Mouse (Mus musculus) B cell, adult 2 months (primary cell): ENCODE measurements at regions not wholly inside any gene's neighbourhood (a gene's known extent, or its start where the extent isn't known, plus 50 kb on each side); places are given as distances from the start of the nearest gene placed in this dataset.
"Not testable (repeated sequence)": the region's sequence is repeated elsewhere in the genome, so short reads cannot be mapped to it uniquely, and the experiment has no call there.

Source experiments
- DNase-seq, 2 experiments: peaks; one replicate each; pipeline ENCODE4 v3.0.0; 2022

DNA sequence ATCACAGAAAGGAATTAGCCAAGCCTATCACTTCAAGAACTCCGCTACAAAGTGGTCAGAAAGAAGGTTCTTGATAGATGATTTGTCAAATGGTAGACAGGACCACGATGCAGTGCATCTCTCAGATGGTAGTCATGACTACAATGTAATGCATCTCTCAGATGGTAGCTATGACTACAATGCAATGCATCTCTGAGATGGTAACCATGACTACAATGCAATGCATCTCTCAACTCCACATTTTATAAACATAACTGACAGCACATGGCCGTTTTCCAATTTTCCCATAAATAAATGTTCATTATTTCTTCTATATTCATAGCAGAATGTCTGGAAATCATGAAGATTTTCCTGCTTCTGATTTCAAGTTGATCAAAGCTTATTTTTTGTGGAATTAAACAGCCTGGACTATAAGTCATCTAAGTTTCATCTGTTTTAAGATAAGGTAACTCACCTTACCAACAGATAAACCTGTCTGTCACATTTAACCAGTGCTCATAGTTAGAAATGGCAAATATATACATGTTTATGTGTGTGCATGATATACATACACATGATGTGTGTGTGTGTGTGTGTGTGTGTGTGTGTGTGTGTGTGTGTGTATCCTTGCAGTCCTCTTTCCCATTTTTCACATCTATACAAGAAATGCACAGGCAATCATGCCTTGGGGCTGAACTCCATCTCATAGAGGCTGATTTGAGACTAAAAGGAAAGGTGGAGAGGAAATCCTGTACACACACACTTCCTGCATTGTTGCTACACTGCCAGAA, 122.4 kb downstream of the Phf3 start:
- DNase-seq = no peak

DNA sequence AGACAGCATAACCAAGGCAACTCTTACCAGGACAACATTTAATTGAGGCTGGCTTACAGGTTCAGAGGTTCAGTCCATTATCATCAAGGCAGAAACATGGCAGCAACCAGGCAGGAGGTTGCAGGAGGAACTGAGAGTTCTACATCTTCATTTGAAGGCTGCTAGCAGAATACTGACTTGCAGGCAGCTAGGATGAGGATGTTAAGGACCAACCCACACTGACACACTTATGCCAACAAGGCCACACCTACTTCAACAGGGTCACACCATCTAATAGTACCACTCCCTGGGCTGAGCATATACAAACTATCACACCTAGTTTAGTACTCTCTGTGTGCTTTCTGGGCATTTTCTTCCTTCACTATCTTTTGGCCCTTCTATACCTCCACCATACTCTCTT, 131.8 kb downstream of the Phf3 start:
- DNase-seq = no peak

DNA sequence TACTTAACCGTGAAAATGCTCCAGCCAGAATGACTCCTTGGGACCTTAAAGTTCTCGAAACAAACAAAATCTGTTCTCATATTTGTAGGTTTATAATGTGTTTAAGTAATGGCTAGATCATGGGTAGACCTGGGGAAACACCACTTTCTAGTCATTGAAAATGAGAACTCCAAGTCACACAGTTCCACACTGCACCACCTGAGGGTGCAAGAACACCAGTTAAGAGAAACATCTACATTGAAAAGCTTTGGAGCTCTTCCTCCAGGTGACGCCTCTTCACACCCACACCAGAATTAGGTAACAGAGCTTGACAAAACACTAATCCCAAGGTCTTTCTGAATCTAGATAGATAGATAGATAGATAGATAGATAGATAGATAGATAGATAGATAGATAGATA, 132.9 kb downstream of the Phf3 start:
- no peak for DNase-seq

DNA sequence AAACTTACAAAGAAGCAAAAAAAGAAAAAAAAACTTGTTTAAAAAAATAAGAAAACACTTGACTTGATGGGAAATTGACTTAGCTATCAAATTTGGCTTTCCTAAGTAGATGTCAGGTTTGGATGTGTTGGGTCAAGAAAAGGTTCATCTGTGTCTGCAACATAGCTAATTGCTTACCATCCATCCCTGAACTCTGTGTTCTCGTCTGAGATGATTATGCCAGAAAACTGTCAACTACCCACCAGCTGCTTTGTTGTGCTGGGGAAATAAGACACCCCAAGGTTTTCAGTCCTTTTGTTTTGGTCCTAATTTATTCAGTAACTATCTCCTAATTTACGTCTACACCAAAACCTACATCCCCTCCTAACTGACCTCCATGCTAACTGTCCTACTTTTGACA, 152.2 kb downstream of the Phf3 start:
- no peak for DNase-seq

DNA sequence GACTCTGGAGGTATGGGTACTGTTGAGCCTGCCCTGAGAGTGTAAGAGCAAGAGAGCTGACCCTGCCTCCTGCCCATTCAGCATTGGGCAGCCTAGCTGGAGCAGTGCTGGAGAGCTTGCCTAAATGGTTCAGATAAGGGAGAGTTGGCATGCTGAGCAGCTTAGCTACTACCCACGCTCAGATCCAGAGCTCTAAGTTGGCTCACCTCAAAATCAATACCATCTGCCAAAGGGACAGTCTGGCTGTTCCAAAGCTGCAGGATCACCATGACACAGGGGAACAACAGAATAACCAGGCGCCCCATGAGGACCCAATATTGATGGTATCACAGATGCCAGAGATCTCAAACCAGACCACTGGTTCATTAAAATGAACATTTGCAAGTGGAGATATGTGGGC, 152.9 kb downstream of the Phf3 start:
- DNase-seq = no peak

DNA sequence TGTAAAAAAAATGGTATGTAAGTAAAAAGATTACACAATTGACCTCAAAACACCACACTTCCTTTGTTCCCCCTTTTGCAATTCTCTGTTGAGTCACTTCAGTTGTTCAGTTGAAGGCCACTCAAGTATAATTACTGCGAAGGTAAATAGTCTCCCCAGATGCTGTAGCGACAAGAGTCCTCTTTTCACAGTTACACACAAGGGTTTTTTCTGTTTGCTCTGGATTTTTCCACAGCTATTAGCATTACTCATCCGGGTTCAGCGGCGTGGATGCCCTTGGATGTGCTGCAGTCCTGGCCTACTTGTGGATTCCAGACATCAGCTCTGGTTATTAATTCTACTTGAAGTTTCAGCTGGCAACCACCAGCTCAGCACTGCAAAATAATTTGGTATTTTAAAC, 155.1 kb downstream of the Phf3 start:
- DNase-seq = no peak

DNA sequence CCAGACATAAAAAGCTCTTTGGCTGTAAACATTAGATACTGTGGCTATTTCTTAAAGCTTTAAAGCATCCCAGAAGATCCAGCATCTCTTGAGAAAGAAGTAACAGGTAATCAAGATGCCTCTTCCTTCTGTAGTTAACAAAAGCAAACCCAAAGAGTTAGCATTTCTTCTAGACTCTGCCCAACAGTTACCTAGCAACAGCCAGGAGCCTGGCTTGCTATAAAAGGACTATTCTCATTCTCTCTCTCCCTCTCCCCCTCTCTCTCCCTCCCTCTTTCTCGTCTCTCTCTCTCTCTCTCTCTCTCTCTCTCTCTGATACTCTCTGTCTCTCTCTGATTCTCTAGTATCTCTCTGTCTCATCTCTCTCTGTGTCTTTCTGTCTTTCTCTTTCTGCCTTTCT, 157.4 kb downstream of the Phf3 start:
- DNase-seq = no peak

DNA sequence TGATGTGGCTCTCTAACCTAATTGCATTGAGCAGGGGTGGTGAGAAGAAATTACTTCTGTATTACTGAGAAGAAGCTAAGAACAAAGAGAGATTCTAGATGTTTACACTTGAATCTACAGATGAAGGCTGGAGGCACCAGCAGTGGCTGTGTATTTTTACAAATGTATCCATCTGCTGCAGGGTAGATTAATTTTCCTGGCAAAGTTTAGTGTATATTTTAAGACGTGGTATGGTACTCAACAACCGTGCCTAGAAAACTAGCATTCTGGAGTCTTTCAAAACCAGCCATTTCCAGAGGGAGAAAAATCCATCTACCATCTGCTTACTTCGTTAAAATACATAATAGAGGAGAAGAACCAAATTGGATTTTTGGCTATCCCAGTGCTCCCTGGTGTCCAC, 172.6 kb downstream of the Phf3 start:
- DNase-seq = no peak

DNA sequence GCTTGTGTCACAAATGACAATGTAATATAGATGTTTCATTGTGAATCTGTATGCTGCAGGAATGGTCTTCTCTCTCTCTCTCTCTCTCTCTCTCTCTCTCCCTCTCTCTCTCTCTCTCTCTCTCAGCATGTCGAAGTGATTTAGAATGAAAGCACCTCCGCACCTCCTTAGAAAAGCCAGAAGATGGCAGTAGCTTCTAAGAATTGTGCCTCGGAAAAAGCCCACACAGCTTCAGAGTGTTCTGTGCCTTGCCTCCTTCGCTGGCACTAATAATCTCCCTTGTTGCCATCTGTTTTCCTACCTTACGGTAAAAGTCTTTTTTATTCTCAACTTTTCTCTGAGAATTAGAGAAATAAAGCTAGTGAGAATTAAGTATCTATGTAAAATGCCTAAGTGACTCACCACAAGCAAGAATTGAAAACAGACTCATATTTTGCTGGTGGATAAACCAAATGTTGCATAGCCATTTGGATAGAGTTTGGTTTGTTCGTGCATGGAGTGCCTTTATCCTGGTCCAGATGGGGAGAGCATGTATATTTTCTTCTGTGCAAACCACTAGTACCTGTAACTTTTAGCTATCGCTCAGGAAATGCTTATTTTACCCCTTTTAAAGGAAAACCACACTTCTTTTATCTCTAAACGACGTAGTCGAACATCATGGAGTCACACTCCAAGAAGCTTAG, 173.2 kb downstream of the Phf3 start:
- no peak for DNase-seq

DNA sequence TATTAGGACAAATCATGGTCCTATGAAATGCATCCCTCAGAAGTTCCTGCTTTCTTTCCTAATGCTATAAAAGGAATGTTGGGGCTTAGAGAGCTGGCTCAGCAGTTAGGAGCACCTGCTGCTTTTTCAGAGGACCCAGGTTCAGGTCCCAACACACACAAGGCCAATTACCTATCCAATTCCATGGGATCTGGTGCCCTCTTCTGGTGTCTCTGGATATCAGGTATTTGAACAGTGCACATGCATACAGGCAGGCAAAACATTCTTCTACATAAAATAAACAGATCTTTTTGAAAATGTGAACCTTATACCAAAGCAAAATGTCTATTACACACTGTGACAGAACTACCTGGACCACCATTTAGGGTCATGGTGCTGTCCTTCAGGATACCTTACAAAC, 177.4 kb downstream of the Phf3 start:
- DNase-seq = no peak

DNA sequence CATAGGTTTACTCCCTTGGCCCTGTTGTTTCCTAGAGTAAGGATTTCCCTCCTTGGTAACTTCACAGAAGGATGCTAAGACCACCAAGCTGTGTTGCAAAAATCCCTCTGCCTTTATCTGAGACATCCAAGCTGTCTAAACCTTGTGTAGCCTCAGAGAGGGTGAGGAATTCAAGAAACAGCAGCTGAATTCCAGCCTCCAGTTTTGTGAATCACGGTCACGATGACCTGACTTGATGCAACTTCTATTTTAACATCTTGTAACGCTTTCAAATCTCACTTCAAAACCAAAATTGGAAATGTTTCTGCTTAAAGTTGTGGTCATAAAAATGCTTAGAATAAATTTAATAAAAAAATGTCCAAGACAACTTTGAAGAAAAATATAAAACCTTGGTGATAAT, 188.4 kb downstream of the Phf3 start:
- DNase-seq = no peak

DNA sequence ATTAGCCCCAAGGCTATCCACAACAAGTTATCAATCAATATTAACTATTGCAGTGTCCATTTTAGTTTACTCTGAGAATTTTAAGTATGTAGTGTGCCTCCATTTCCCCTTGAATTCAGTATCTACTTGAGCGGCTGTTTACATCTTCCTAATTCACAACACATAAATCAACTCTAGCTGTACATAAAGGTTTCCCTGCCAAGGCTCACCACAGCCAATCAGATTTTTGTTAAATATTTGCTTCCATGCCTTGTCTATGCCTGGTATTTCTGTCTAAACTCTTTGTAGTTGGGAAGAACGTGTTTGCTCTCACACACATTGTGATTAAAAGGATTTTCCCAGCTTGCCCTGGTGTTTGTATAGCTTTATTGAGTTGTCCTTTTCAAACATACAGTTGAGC, 189.8 kb downstream of the Phf3 start:
- no peak for DNase-seq

DNA sequence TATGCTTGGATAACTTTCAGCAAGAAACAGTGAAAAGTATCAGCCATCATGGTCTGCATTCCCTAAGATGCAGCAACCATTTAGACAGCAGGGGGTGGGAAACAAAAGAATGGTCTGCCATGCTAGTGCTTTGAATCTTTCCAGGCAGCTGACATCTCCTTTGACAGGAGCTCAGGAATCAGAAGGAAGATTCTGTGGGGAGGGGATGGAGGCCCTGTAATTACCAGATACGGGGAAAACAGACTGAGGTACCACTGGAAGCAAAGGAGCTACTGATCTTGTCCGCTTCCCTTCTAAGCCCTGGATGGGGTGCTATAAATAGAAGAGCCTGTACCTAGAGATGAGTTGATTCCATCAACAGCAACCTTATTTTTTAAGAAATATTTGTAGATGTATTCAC, 233.9 kb downstream of the Phf3 start:
- DNase-seq = no peak

DNA sequence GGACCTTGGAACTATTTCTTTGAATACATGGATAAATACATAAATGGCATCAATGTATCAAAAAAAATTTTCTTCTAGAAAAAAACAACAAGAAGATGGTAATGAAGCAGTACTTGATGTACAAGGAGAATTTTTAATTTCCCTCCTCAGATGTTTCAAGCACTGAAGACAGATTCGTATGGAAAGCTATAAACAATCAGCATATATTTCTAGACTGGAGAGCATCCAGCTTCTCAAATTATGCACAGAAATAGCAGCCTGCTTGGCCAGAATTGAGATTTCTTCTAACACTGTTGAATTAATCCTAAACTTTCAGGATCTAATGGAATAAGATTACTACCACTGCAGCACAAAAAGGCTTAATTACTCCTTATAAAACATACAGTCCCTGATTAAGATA, 241.0 kb downstream of the Phf3 start:
- DNase-seq = no peak

DNA sequence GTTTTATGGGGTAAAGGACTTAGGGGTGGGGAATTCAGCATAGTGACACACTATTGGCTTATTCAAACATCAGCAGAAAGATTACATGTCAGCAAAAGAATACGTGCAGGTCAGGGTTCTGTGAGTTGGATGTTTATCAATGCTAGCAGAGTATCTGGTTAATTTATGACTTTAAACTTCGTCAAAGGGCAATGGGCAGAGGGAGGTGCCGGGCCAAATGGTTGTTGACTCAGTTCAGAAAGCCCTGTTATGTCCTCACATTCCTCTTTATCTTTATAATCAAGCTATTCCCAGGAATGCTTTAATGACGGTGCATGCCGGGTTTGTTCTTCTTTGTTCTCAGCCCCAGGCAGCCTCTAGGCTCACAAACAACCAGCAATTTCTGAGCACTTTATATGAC, 245.9 kb downstream of the Phf3 start:
- not testable (repeated sequence) for DNase-seq

DNA sequence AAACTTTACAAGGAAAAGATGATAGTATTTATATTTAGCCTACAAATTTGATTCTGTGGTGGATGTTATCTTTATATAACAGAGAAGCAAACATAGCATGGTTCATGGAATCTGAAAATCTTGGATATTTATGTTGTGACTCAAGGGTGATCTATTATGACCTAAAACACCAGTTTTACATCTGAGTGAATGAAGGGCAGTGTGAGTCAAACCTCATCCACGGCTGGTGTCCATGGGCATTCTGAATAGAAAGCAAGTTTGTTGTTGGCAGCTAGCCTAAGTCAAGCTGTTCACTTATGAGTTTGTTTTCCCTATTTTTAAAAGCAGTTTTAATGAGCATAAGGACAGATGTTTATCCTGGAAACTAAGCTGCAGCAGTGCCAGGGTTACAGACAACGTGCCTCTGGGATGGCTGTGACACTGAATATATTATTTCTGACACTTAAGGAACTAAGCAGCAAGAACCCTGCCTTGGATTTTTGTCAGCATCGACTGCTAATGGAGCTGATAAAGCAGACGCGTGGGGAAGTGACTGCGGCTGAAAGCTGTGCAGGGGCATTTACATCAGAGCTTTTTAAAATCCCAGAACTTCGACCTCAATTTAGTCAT, 278.5 kb downstream of the Phf3 start:
- DNase-seq = no peak

DNA sequence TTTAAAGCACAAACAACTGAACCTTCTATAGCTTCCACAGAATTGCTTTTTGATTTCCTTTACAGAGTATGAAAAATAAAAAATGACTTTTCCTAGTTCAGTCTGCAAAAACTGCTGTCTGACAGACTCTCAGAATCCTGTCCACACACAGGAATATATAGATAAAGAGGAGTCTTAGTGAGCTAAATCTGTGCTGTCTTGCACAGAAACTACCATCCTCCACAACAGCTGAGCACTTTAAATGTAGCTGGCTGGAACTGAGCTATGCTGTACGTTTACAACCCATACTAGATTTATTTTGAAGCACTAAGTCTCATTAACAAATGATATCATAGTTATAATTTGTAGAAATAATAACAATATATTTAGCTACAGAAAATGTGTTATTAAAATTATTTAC, 279.7 kb downstream of the Phf3 start:
- no peak for DNase-seq

DNA sequence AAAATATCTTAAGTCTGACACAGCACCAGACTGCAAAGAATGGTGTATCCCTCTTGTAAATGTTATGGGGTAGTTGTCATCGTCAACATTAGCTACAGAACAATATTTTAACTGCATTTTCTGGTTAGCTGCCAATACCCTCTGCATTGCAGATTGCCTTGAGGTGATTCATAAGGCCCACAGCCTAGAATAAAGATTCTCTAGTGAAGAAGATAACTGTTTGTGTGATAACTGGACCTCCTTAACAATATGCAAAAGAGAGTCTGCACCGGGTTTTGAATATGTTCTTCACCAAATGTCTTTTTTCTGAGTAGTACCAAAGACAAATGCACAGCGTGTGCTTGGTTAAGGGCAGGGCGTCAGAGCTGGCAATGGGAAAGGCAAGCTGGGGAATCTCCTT, 283.0 kb downstream of the Phf3 start:
- no peak for DNase-seq

DNA sequence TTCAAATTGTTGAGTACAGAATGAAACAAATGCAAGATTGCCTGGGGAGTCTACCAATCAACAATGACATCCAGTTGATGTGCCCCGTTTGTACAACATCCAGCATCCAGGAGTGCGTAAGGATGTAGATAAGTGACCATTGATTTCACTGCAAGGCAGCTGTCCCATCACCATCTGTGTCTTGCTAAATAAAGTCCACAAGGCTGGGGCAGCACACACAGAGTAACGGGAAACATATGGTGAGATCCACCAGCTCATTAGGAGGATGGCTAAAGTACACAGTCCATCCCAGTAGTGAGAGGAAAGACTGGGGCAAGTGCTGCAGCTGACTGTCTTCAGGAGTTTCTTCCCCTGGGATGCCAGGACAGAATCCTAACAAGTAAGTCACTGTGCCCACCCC, 284.8 kb downstream of the Phf3 start:
- DNase-seq = no peak

DNA sequence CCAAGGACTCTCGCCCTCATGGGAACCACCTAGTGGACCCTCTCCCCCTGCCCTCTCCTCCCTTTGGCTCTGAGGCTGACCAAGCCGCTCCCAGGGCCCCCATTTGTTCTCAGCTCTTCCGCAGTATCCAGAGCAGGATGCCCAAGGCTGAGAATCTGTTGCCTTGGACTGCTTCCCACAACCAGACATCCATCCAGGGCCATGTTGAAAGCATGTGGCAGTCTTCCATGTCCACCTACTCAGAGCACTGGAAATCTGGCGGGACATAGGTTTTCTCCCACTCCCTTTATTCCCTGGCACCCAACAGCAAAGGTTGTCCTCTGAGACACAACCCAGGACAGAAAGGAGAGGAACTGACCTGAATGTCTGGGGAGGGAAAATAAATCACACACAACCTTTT, 285.4 kb downstream of the Phf3 start:
- no peak for DNase-seq

DNA sequence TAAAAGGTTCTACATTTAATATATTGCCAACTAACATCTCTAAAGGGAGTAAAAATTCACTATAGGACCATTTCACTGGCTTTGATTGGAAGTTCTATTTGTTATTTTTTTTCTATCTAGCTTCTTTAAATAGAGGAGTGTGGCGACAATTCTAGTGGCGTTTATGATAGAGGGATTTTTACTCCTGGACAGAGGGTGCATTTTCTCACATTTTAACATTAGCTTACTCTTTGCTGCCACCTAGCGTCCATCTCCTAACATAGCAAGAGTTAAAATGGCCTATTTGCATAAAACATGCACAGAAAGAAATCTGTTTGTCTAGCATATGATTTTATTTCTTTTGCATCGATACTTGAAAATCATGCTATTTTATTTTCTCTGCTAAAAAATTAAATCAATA, 288.9 kb downstream of the Phf3 start:
- DNase-seq = peak; percentile 15

DNA sequence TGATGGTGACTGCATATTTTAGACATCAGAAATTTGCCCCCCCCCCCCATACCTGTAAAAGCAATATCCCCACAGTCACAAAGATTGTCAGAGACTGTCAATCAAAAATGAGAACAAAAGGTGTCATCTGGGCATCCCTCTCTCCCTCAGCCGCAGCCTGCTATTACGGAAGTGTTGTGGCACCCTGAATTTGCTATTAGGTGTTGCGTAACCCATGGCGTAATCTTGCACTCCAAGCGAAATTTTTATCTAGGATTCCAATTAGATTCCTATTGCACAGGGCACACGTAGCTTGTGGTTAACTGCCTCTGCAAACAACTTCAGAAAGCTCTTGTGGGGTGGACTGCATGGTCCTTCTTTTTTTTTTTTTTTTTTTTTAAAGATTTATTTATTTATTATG, 289.9 kb downstream of the Phf3 start:
- DNase-seq = no peak

DNA sequence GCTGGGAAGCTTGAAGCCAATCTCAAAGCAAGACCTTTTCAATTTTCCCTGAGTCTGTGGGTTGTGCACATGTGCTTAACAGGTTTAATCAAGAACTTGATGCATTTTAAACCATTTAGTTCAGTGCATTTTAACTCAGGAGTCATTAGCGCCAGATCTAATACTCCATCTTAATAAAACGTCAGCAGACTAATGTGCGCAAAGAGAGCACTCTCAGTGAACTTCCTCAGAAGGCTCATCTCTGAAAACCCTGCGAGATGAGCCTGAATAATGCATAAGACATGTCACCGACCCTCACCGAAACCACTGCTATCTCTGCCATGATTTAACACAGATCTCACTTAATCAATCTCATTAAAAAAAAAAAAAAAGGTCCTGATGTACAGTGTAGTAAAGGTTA, 309.0 kb downstream of the Phf3 start:
- no peak for DNase-seq

DNA sequence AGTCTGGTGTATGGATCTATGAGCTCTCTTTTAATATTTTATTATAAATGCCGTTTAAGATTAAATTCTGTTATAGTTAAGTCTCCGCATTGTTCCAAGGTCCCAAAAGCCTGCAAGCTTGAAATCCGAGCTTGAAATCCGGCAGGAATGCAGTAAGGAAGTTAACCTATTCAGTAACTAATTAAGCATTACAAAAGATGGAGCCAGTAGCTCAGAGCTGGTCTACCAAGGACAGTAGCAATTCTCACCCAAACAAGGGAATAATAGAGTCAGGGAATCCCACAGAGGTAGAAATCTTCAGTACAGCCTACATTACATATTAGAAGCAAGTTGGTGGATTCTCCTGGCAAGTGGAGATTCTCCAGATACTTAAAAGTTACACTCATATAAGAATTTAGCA, 325.0 kb downstream of the Phf3 start:
- DNase-seq = not testable (repeated sequence)
